Mouse (Mus musculus): ENCODE measurements around the gene Crtc1.

Gene Crtc1

GRCm38 (mm10) chr8:70351035-70351999 lies 88.1 kb downstream of the Crtc1 start:
- CTCF ChIA-PET: interaction anchor here (0.7 kb wide), 1 partner anchor 11 kb away, joined by 5 read pairs; no protein-coding TSS in a partner anchor

DNA sequence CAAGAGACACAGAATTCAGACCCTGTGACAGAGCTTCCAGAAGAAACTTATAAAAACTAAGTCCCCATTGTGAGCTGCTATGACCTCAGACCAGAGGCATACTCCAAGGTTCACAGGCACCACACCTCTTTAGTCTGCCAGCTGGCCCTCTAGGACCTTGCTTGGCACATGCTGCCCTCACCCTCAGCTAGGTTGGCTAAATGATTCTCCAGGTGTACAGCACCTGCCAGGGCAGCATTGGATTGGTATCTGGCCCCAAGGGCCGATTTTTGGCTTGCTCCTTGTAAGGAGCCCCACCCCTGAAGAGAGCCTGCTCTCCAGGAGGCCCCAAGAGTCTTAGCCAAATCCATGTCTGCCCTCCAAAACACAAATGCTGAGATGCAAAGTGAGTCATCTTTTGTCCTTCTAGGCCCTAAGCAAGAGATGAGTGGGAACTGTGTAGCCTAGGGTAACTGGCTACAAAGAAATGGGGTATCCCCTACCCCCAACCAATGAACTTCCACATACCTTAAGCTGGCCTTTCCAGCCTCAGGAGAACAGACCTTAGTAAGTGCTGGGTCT lies 91.4 kb downstream of the Crtc1 start:
- CTCF ChIA-PET: no interaction called here

DNA sequence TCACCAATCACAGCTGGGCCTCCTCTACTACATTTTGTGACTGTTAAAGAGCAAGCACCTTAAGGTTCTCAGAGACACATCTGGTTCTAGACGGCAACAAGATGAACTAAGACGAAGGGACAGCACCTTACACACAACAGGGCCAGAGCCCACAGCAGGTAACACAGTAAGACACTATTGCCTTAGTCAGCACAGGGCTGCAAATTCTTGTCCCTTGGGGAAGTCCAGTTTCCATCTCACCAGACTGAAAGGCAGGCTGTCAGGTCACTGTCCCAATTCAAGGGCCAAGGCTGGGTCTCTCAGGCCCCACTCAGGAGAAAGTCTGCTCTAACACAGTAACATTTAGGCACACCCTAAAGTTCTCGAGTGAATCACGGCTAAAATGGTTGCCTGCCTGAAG lies 91.9 kb downstream of the Crtc1 start:
- CTCF ChIA-PET: no interaction called here

DNA sequence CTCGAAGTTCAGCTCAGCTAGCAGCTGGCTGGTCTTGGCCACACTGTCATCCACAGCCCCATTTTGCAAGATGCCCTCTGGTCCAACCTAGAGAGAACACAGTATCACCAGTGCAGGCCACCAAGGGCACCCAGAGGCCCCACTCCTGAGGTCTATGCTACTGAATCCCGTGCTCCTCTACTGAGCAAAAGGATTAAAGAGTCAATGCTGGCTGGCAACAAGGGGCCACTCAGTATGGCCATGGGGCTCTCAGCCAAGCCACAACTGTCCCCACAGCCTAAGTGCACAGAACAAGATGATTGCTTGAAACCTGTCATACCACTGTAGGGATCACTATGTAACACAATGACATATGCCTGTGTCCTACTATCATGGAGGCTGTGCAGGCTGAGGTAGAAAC lies 95.1 kb downstream of the Crtc1 start:
- CTCF ChIA-PET: interaction anchor here (0.5 to 0.6 kb wide), 2 partner anchors 41 to 113 kb away, joined by 3 to 5 read pairs; no protein-coding TSS in a partner anchor

GRCm38 (mm10) chr8:70343696-70344095 lies 95.7 kb downstream of the Crtc1 start:
- CTCF ChIA-PET: interaction anchor here (0.5 to 0.6 kb wide), 3 partner anchors 41 to 112 kb away, joined by 3 to 5 read pairs (median 3); no protein-coding TSS in a partner anchor

DNA sequence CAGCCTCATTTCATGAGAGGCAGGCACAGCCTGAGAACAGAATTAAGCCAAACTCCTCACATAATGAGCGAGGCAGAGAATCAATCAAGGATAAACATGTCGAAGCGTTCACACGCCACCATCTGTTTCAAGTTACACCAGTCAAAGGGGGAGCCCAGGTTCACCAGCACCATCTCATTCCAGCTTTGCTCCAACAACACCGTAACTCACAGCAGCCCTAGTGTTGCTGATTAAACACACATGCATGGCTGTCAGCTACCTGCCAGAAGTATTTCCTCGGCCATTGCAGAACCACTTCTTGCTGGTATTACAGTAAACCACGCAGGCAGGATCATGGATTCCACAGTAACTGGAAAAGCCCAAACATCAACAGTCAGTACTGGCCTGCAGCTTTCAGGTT lies 96.3 kb downstream of the Crtc1 start:
- CTCF ChIA-PET: no interaction called here

- CTCF ChIA-PET: no interaction called here
Measured at GRCm38 (mm10) chr8:70342007-70342406, 97.4 kb downstream of the Crtc1 start.

DNA sequence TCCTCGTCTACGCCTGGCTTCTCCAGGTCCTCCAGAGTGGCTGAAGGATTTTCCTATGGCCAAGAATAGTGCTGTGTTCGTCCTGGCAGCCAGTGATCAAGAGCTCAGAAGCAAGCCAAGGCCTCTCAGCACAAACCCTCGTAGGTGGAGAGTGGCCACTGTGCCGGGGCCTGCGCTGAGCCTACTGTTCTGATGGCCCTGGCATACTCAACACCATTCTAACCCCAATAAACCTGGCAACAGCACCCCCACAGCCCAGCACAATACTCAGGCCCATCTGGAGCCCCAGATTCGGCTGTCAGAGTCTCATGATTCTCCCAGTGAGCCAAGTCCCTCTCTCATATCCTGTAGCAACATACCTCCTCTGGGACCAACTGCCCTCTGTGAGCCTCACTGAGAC lies 98.7 kb downstream of the Crtc1 start:
- CTCF ChIA-PET: interaction anchor here (0.5 kb wide), 1 partner anchor 10 kb away, joined by 5 read pairs; no protein-coding TSS in a partner anchor

DNA sequence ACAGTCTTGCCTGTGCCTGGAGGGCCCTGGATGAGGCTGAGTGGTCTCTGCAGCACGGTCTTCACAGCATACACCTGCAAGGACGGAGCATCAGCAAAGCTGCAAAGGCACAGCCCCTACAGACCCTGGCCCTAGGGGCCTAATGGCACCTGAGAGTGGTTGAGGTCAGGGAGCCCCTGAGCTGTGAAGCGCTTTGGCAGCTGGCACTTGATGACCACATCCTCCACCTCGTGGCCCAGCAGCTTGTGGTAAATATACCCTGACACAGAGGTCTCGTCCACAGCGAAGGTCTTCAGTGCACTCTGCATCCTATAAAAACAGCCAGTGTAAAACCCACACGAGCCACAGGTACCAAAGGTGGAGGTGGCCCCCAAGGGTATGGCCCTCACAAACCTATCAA lies 100.4 kb downstream of the Crtc1 start:
- CTCF ChIA-PET: no interaction called here

- CTCF ChIA-PET: no interaction called here
Measured at GRCm38 (mm10) chr8:70332878-70333202, 106.5 kb downstream of the Crtc1 start.
